ENCODE assay signal across 13 mouse cellular contexts in genomic region chr6:31053003-31053402, GRCm38 (mm10).
DNase-seq lines count a peak whose midpoint lies in the region; ATAC-seq and TF ChIP-seq lines count a peak whose summit lies in the region.
"Had no signal": no experiment of that assay in that cellular context is flagged by ENCODE, and none has a peak within 500 bp of the region (broad histone marks: within the 10 kb centered on the region; RNA-seq: fewer than 3 reads in every experiment).

No protein-coding gene starts in this region.

- no peak for TF ChIP-seq POLR2A in cerebellum, adult 2 months (IDR thresholded peaks at IDR 0.05; ENCODE audit: borderline replicate concordance, insufficient read depth, low read length)

- no peak overlapping the region for H3K4me3 ChIP-seq in limb, embryonic 11.5 days (ENCODE audit: low read depth, low read length)
- H3K4me3 ChIP-seq in cerebellum, adult 2 months (replicated peaks; ENCODE audit: insufficient read depth, low read depth, low read length), result no peak overlapping the region
- H3K4me3 ChIP-seq: embryonic facial prominence, embryonic 13.5 days; forebrain, embryonic 13.5 days had no signal

- 14% methylated on average over 8 of the region's 8 CpGs for WGBS in limb, embryonic 11.5 days
- 21% methylated on average over 8 of the region's 8 CpGs for WGBS in cerebellum, adult 2 months

- H3K4me2 ChIP-seq in limb, embryonic 11.5 days (ENCODE audit: low read depth, severe bottlenecking), result no peak overlapping the region
- H3K4me2 ChIP-seq: embryonic facial prominence, embryonic 13.5 days; forebrain, embryonic 13.5 days had no signal

- H3K27ac ChIP-seq in limb, embryonic 11.5 days (replicated peaks; ENCODE audit: low read depth, low read length), result no peak overlapping the region
- H3K27ac ChIP-seq in cerebellum, adult 2 months (ENCODE audit: insufficient read depth, low read length), result no peak overlapping the region
- H3K27ac ChIP-seq: embryonic facial prominence, embryonic 13.5 days; forebrain, embryonic 13.5 days had no signal

- ATAC-seq in limb, embryonic 11.5 days (ENCODE audit: insufficient number of reproducible peaks, low FRiP score, low TSS enrichment, low read depth), result no peak
- ATAC-seq: forebrain, embryonic 13.5 days had no signal

- H3K36me3 ChIP-seq in limb, embryonic 11.5 days (ENCODE audit: control insufficient read depth, insufficient read depth, low read length), result no peaks in the 10 kb centered on the region
- H3K36me3 ChIP-seq: embryonic facial prominence, embryonic 13.5 days had no signal

- peak; percentile 59 for DNase-seq in adrenal gland, postnatal 14 days
- no peak for DNase-seq in adrenal gland, adult 8-10 months
- DNase-seq in kidney, postnatal 4 days, result peak; percentile 73 to 75
- no peak for DNase-seq in kidney, postnatal 14 days
- peak; percentile 56 for DNase-seq in adipocyte (ENCODE audit: low spot score)
- peak; percentile 65 for DNase-seq in limb, embryonic 11.5 days (ENCODE audit: low spot score)
- DNase-seq in spleen, adult 18-20 months, result no peak
- no peak for DNase-seq in cerebellum, adult 2 months
- DNase-seq: adrenal gland, postnatal 25 days; gastrocnemius, postnatal 10 days; thymus, postnatal 36 days had no signal

- H3K27me3 ChIP-seq in limb, embryonic 11.5 days (ENCODE audit: control insufficient read depth, insufficient read depth, low read length), result no peaks in the 10 kb centered on the region
- no peaks in the 10 kb centered on the region for H3K27me3 ChIP-seq in cerebellum, adult 2 months (ENCODE audit: control insufficient read depth, insufficient read depth, low read length)
- H3K27me3 ChIP-seq: embryonic facial prominence, embryonic 13.5 days; forebrain, embryonic 13.5 days had no signal

- no peaks in the 10 kb centered on the region for H3K9me3 ChIP-seq in limb, embryonic 11.5 days (ENCODE audit: control insufficient read depth, low read length)
- H3K9me3 ChIP-seq: embryonic facial prominence, embryonic 13.5 days; forebrain, embryonic 13.5 days had no signal

- H3K4me1 ChIP-seq in limb, embryonic 11.5 days (ENCODE audit: control insufficient read depth, insufficient read depth, low read length), result no peaks in the 10 kb centered on the region
- H3K4me1 ChIP-seq in cerebellum, adult 2 months (ENCODE audit: control insufficient read depth, insufficient read depth, low read length), result peaks cover 8% of the 10 kb centered on the region

- H3K9ac ChIP-seq in limb, embryonic 11.5 days (ENCODE audit: low read length), result no peak overlapping the region
- H3K9ac ChIP-seq: embryonic facial prominence, embryonic 13.5 days; forebrain, embryonic 13.5 days had no signal

- TF ChIP-seq CTCF in cerebellum, adult 2 months (IDR thresholded peaks at IDR 0.05; ENCODE audit: borderline replicate concordance, insufficient read depth, low read depth, low read length), result no peak

Comparison
In these comparisons a context has a peak if more than half of its experiments do, and no peak if none do; other contexts are left out.
1. DNase-seq: peak in adrenal gland, postnatal 14 days (single experiment), kidney, postnatal 4 days (2 of 2), adipocyte (single experiment) and limb, embryonic 11.5 days (single experiment); none in adrenal gland, adult 8-10 months (single experiment), kidney, postnatal 14 days (single experiment), spleen, adult 18-20 months (0 of 2) and cerebellum, adult 2 months (0 of 2).